Mouse (Mus musculus) limb, embryonic 13.5 days (tissue): ENCODE measurements around the gene Ttc22. TPM values are rescaled to one million over a fixed set of nuclear protein-coding genes. Genes with fewer than 3 reads are reported as not detected.

Source experiments
- ATAC-seq: fragments of 200-750 bp; cut with Nextera tagmentation; 2 replicates; pipeline ENCODE4 v1.8.0; 2017; ENCODE audit warnings: low read depth, moderate number of reproducible peaks, moderate TSS enrichment; ENCODE audit not compliant: low FRiP score
- H3K27ac ChIP-seq: fragments of 300-500 bp; sonication (generic); 2 replicates; pipeline ENCODE4 v1.5.1; 2015; ENCODE audit warnings: inconsistent platforms, mild to moderate bottlenecking, moderate library complexity
- H3K27me3 ChIP-seq: fragments of 300-500 bp; sonication (generic); 2 replicates; pipeline ENCODE4 v1.6.1; 2015; ENCODE audit warnings: mild to moderate bottlenecking, inconsistent platforms
- H3K36me3 ChIP-seq: fragments of 300-500 bp; sonication (generic); 2 replicates; pipeline ENCODE4 v1.6.1; 2015; ENCODE audit warnings: inconsistent platforms, mild to moderate bottlenecking, moderate library complexity
- H3K4me1 ChIP-seq: fragments of 300-500 bp; sonication (generic); 2 replicates; pipeline ENCODE4 v1.6.1; 2015; ENCODE audit warnings: inconsistent platforms
- H3K4me2 ChIP-seq: fragments of 300-500 bp; sonication (generic); replicated peaks from 2 replicates; pipeline ENCODE4 v1.6.1; 2015; ENCODE audit warnings: inconsistent platforms, mild to moderate bottlenecking, moderate library complexity
- H3K4me3 ChIP-seq: fragments of 300-500 bp; sonication (generic); 2 replicates; pipeline ENCODE4 v1.5.1; 2015; ENCODE audit warnings: moderate library complexity, mild to moderate bottlenecking, inconsistent platforms
- H3K9ac ChIP-seq: fragments of 300-500 bp; sonication (generic); 2 replicates; pipeline ENCODE4 v1.6.1; 2015; ENCODE audit warnings: mild to moderate bottlenecking, inconsistent platforms
- H3K9me3 ChIP-seq: fragments of 300-500 bp; sonication (generic); 2 replicates; pipeline ENCODE4 v1.6.1; 2016; ENCODE audit warnings: inconsistent platforms
- WGBS: fragments of 180-500 bp; shearing (Covaris S2); methylation state at CpG from one replicate; pipeline ENCODE4 v1.1.7; 2015; 5-methylcytosine and 5-hydroxymethylcytosine counted together
- polyA plus RNA-seq: library from polyadenylated mRNA; unstranded; fragments of >200 nt; fragmentation: Nextera tagmentation; extraction: Ambion mirVana; gene quantifications from 2 replicates; pipeline ENCODE4 v1.2.1, GENCODE M21; 2015

The Ttc22 gene
- polyA plus RNA-seq, 1 experiment from 2014 or later, result 2.0 TPM

DNA sequence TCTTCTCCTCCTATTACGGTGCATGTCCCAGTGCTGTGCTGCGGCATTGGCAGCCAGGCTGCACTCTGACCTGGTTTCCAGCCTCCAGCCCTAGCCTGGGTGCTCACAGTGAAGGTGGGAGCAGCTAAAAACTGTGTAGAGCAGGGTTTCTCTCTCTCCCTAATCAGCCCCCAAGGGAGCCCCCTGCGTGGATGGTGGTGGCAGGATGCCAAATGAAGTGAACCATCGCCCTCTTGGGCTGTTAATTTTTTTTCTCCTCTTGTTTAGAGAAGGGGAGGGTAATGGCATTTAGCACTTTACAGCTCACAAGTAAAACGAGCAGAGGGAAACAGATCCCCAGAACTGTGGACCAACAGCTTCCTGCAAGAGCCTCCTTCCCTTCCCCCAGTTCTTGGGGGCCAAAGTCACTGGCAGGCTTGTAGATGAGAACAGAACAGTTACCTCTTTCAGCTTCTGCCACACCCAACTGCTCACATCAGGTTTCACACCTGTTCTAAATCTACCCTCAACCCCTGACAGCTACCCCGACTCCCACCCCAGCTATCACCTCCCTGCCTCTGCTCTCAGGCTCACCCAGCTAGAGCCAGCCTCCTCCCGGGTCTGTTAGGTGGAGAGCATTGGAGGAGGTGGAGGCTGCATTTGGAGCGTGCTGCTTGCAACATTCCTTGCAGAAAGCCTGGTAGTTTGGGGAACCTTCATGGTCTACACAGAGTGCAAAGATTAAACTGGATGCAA, 21.4 kb downstream of the Ttc22 start:
- Histone ChIP-seq H3K9ac (peak overlapping the region; percentile 45; the same call in 1 of the 2 replicates), H3K27ac (peak overlapping the region; percentile 79), H3K4me1 (peaks cover 28% of the 10 kb centered on the region), H3K4me2 (peak overlapping the region; percentile 36), H3K4me3 (no peak overlapping the region), H3K36me3 (no peaks in the 10 kb centered on the region), H3K9me3 (no peaks in the 10 kb centered on the region), H3K27me3 (no peaks in the 10 kb centered on the region)
- WGBS, result 11% methylated on average over 8 of the region's 8 CpGs
- peak; percentile 58 for ATAC-seq

DNA sequence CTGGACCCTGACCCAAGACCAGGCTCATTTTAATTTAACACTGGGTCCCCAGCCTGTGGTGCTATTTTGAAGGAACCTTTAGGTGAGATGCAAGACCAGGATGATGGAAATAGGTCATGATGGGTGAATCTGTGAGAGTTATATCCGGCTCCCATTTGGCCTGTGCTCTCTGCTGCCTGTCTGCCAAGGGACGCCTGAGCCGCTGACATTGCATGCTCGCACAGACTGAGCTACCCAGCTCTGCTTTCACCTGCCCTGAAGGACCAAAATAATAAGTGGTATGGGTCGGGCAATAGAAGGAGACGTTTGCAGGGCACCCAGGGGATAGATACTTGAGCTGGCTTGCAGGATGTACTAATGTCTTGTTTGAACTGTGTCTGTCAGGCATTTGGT, 22.0 kb downstream of the Ttc22 start:
- H3K4me1 ChIP-seq, result peaks cover 28% of the 10 kb centered on the region
- no peaks in the 10 kb centered on the region for H3K36me3 ChIP-seq
- WGBS, result 62% methylated on average over 6 of the region's 6 CpGs
- H3K9me3 ChIP-seq, result no peaks in the 10 kb centered on the region
- H3K4me2 ChIP-seq, result peak overlapping the region; percentile 36; the same call in 1 of the 2 replicates
- H3K27me3 ChIP-seq, result no peaks in the 10 kb centered on the region
- no peak for ATAC-seq
- peak overlapping the region; percentile 79 for H3K27ac ChIP-seq
- H3K9ac ChIP-seq, result 0 out of 2 replicates have a peak overlapping the region, but pooled peaks have one; percentile 45
- no peak overlapping the region for H3K4me3 ChIP-seq

GRCm38 (mm10) chr4:106645797-106646196, 23.6 kb downstream of the Ttc22 start:
- Histone ChIP-seq H3K9ac (no peak overlapping the region), H3K36me3 (no peaks in the 10 kb centered on the region), H3K27me3 (no peaks in the 10 kb centered on the region), H3K9me3 (no peaks in the 10 kb centered on the region), H3K4me1 (peaks cover 28% of the 10 kb centered on the region), H3K4me2 (no peak overlapping the region), H3K27ac (no peak overlapping the region), H3K4me3 (no peak overlapping the region)
- WGBS, result 65% methylated on average over 5 of the region's 5 CpGs
- ATAC-seq, result no peak

GRCm38 (mm10) chr4:106647137-106647536, 24.9 kb downstream of the Ttc22 start:
- no peak overlapping the region for H3K4me2 ChIP-seq
- no peak overlapping the region for H3K4me3 ChIP-seq
- H3K4me1 ChIP-seq, result peaks cover 37% of the 10 kb centered on the region
- H3K36me3 ChIP-seq, result no peaks in the 10 kb centered on the region
- ATAC-seq, result no peak
- H3K9ac ChIP-seq, result no peak overlapping the region
- H3K27ac ChIP-seq, result no peak overlapping the region
- WGBS, result 57% methylated on average over 6 of the region's 6 CpGs
- H3K9me3 ChIP-seq, result no peaks in the 10 kb centered on the region
- no peaks in the 10 kb centered on the region for H3K27me3 ChIP-seq

DNA sequence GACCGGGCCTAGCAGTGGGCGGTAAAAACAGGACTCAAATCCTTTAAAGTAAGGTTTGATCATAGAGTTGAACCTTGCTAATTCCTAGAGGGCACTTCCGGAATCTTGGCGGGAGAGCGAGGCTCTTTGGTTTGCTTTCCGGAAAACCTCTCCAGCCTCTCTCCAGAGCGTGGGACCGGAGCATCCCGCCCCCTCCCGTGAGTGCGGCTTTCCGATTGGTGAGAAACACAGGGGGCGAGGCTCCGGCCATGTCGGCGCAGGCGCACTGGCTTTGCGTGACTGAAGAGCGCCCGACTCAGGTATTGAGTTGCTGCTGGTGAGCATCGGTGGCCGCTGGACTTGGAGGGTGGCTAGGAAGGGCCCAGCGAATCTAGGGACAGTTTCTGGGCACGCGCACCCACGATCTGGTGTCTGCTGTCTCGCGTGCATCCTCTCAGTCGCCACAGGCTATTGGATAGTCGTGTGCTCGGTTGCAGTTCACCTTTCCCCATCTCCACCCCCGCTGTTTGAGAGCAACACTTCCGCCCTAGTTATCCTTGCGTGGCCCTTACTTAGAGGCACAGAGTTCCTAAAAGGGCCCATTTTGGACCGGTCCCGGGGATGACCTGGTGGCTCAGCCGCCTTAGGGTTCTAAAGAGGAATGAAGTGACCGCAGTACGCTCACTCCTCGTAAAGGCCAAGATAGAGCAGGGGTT, 28.7 kb downstream of the Ttc22 start, which contains the start of gene Pars2:
TSS of gene Pars2 (plus strand) at position 237 of the 695 bp plus-strand sequence.
- H3K4me2 ChIP-seq, result peak within 1 kb of the TSS; percentile 90
- H3K27ac ChIP-seq, result peak within 1 kb of the TSS; percentile 68
- peaks cover 15% of the 10 kb centered on the region for H3K4me1 ChIP-seq
- ATAC-seq, result peak; percentile 97
- H3K9me3 ChIP-seq, result no peaks in the 10 kb centered on the region
- H3K9ac ChIP-seq, result peak within 1 kb of the TSS; percentile 88
- no peaks in the 10 kb centered on the region for H3K27me3 ChIP-seq
- peak within 1 kb of the TSS; percentile 73 for H3K4me3 ChIP-seq
- 3% methylated on average over 40 of the region's 40 CpGs for WGBS
- H3K36me3 ChIP-seq, result peaks cover 32% of the 10 kb centered on the region

- Histone ChIP-seq H3K4me1 (peaks cover 11% of the 10 kb centered on the region), H3K27me3 (no peaks in the 10 kb centered on the region), H3K36me3 (peaks cover 43% of the 10 kb centered on the region), H3K4me2 (no peak overlapping the region), H3K9ac (peak overlapping the region; percentile 20; the same call in 1 of the 2 replicates), H3K4me3 (no peak overlapping the region), H3K9me3 (no peaks in the 10 kb centered on the region), H3K27ac (no peak overlapping the region)
- ATAC-seq, result no peak
- WGBS, result 95% methylated on average over 3 of the region's 3 CpGs
These were observed 30.3 kb downstream of the Ttc22 start for GRCm38 (mm10) chr4:106652546-106652945.

DNA sequence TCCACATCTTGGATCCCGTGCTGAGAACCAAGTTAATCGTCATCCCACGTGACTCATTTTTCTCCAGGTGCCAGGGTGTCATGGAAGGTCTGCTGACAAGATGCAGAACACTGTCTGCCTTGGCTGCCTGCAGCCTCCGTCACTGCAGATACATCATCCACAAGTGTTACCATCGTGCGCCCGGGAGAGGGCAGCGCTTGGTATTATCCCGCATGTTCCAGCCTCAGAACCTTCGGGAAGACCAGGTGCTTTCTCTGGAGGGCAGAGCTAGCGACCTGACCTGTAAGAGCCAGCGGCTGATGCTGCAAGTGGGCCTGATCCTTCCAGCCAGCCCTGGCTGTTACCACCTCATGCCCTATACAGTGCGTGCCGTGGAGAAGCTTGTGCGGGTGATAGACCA, 30.8 kb downstream of the Ttc22 start:
- Histone ChIP-seq H3K4me2 (no peak overlapping the region), H3K4me3 (no peak overlapping the region), H3K27me3 (no peaks in the 10 kb centered on the region), H3K9ac (no peak overlapping the region), H3K27ac (no peak overlapping the region), H3K9me3 (no peaks in the 10 kb centered on the region), H3K4me1 (peaks cover 11% of the 10 kb centered on the region), H3K36me3 (peaks cover 46% of the 10 kb centered on the region)
- no peak for ATAC-seq
- WGBS, result 92% methylated on average over 15 of the region's 15 CpGs

- Histone ChIP-seq H3K36me3 (peaks cover 70% of the 10 kb centered on the region), H3K27ac (no peak overlapping the region), H3K27me3 (no peaks in the 10 kb centered on the region), H3K4me2 (no peak overlapping the region), H3K4me1 (peaks cover 11% of the 10 kb centered on the region), H3K9ac (no peak overlapping the region), H3K4me3 (no peak overlapping the region), H3K9me3 (no peaks in the 10 kb centered on the region)
- 67% methylated on average over 10 of the region's 10 CpGs for WGBS
- ATAC-seq, result no peak
These were observed 33.4 kb downstream of the Ttc22 start for GRCm38 (mm10) chr4:106655681-106656080.

DNA sequence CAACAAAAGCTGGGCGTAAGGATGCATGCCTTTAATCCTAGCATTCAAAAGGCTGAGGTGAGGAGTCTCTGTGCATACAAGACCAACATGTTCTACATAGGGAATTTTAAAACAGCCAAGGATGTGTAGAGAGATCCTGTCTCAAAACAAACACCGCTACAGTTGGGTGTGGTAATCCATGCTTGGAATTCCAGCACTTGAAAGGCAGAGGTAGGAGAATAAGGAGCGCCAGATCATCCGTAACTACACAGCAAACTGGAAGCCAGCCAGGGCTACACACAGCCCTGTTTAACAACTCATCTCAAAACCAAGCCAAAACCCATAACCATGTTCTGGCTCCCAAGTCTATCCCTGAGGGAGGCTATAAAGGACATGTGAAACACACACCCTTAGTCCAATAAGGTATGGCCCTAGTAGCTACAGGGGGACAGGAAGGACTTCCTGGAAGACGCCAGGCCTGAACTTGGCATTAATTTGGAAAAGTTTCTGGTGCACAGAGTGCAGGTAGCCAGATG, 41.8 kb downstream of the Ttc22 start:
- H3K27me3 ChIP-seq, result no peaks in the 10 kb centered on the region
- H3K9me3 ChIP-seq, result no peaks in the 10 kb centered on the region
- 84% methylated on average over 5 of the region's 5 CpGs for WGBS
- H3K4me1 ChIP-seq, result no peaks in the 10 kb centered on the region
- ATAC-seq, result no peak
- peaks cover 100% of the 10 kb centered on the region for H3K36me3 ChIP-seq
- H3K4me2 ChIP-seq, result no peak overlapping the region
- no peak overlapping the region for H3K9ac ChIP-seq
- H3K4me3 ChIP-seq, result no peak overlapping the region
- no peak overlapping the region for H3K27ac ChIP-seq

DNA sequence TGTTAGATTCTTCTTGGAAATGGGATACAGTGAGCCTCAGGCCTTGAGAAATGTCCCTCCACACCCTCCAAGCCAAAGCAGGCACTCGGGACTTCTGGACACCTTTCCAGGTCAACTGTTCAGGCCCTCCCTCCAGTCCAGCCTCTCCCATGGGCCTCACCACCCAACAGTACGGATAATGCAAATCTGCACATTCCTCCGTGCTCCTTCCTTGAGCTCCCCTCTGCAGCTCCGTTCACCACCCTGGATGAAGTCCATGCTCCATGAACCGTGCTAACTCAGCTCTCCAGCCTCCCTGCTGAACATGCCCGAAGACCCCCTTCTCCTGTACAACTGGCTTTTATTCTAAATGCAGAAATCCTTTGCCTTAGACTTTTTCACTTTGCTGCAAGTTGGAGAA, 42.5 kb downstream of the Ttc22 start:
- no peak for ATAC-seq
- Histone ChIP-seq H3K27ac (no peak overlapping the region), H3K4me2 (no peak overlapping the region), H3K4me3 (no peak overlapping the region), H3K27me3 (no peaks in the 10 kb centered on the region), H3K9ac (no peak overlapping the region), H3K9me3 (no peaks in the 10 kb centered on the region), H3K36me3 (peaks cover 100% of the 10 kb centered on the region), H3K4me1 (no peaks in the 10 kb centered on the region)
- WGBS, result 88% methylated on average over 6 of the region's 6 CpGs

DNA sequence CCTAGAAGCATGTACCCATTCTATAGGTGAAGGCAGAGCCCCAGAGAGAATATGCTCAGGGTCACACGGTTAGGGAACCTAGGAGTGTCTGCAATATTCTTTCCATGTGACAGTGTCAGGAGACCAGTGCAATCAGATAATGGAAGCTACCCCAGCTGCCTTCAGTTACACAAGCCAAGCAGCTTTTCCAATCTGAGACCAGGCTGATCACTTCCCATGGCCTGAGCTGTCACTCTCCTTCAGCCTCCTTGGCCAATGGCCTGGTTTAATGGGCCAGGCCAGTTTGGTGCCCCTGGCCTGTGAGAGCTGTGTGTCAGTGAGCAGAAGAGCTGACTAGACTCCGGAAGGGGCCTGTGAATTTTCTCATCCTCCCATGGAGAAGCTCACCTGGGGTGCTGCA, 43.0 kb downstream of the Ttc22 start:
- WGBS, result 87% methylated on average over 2 of the region's 2 CpGs
- no peaks in the 10 kb centered on the region for H3K9me3 ChIP-seq
- no peak overlapping the region for H3K27ac ChIP-seq
- no peak for ATAC-seq
- no peak overlapping the region for H3K4me3 ChIP-seq
- peaks cover 100% of the 10 kb centered on the region for H3K36me3 ChIP-seq
- no peaks in the 10 kb centered on the region for H3K4me1 ChIP-seq
- no peak overlapping the region for H3K9ac ChIP-seq
- H3K4me2 ChIP-seq, result no peak overlapping the region
- H3K27me3 ChIP-seq, result no peaks in the 10 kb centered on the region

DNA sequence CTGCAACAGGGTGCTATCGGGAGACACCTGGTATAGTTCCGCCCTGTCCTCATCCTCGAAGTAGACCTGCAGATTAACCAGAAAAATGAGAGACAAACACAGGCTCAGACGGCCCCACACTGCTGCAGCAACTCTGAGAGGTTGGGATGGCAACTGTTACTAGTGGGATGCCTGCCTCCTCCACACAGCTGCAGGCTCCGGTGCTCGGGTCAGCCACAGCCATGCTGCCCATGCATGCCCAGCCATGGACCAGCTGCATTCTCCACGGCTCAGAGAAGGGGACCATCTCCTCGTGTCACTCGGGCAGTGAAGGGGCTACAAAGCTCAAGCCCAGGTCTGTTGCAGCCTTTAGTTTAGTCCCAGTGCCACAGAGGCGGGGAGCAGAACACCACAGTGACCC, 43.4 kb downstream of the Ttc22 start:
- no peak overlapping the region for H3K4me2 ChIP-seq
- ATAC-seq, result no peak
- H3K4me1 ChIP-seq, result no peaks in the 10 kb centered on the region
- peaks cover 100% of the 10 kb centered on the region for H3K36me3 ChIP-seq
- H3K27me3 ChIP-seq, result no peaks in the 10 kb centered on the region
- H3K9ac ChIP-seq, result no peak overlapping the region
- no peaks in the 10 kb centered on the region for H3K9me3 ChIP-seq
- WGBS, result 92% methylated on average over 10 of the region's 10 CpGs
- no peak overlapping the region for H3K27ac ChIP-seq
- H3K4me3 ChIP-seq, result no peak overlapping the region
